Mouse (Mus musculus): ENCODE results near the gene Ccdc12.

- no peak for TF ChIP-seq POLR2A (IDR thresholded peaks at IDR 0.05; ENCODE audit: low read depth, low read length)
- no peak for TF ChIP-seq CTCF (conservative IDR thresholded peaks at IDR 0.05; ENCODE audit: insufficient read depth, insufficient read length, low read depth, low read length)
Observed at GRCm38 (mm10) chr9:110643787-110644186, 12.5 kb upstream of the Ccdc12 start.
